Mouse (Mus musculus): ENCODE results near the gene Rpl41.

Rpl41 gene

GRCm38 (mm10) chr10:128548947-128549681 is at the start of gene Rpl41:
Gene Rpl41, minus strand, starts transcription at chr10:128549305.
- peak; percentile 85 to 94 for DNase-seq (ENCODE audit: low spot score in 2 of 2)

- DNase-seq (ENCODE audit: low spot score in 2 of 2): no peak
Observed at GRCm38 (mm10) chr10:128598476-128598875, 49.4 kb upstream of the Rpl41 start.

DNA sequence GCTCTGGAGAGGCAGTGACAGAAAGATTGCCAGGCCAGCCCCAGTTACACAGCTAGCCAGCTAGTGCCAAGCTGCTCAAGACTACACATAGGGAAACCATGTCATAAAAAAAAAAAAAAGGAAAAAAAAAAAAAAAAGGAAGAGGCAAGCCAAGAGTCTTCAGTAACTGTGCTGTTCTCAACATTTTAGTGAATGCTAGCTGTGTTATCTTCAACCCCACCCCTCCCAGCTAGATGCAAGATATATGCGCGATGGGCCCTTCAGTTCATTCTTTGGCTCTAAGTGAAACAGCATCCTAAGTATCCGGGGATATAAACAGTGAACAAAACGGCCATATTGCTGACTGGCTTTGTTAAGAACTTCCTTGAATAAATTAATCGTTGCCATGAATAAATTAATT is 43.7 kb upstream of the Rpl41 start:
- no peak for DNase-seq (ENCODE audit: low spot score in 2 of 2)

DNA sequence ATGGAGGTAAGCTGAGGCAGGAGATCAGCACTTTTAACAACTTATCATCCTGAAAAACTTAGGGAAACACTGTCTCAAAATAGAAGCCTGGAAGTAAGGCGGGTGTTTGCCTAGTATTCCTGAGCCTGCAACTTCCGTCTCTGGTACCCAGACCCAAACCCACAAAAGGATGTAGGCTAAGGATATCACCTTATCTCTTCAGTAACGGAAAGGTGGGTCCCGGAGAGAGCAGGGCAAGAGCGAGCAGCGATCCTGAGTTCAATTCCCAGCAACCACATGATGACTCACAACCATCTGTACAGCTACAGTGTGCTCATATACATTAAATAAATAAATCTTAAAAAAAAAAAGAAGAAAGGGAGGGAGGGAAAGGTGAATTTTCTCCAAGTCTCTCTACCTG is 42.3 kb upstream of the Rpl41 start:
- DNase-seq (ENCODE audit: low spot score in 2 of 2): no peak

GRCm38 (mm10) chr10:128590193-128590690 is 41.1 kb upstream of the Rpl41 start:
- DNase-seq (ENCODE audit: low spot score in 2 of 2): peak; percentile 48 to 63

- peak; percentile 72 to 75 for DNase-seq (ENCODE audit: low spot score in 2 of 2)
Observed at GRCm38 (mm10) chr10:128589464-128590192, 40.5 kb upstream of the Rpl41 start, which contains the start of gene Erbb3. Gene Erbb3, minus strand, starts transcription at chr10:128589652.

GRCm38 (mm10) chr10:128588775-128589463 is 39.8 kb upstream of the Rpl41 start:
- peak in 1 of 2 experiments; percentile 50 for DNase-seq (ENCODE audit: low spot score in 2 of 2)

- DNase-seq (ENCODE audit: low spot score in 2 of 2): no peak
Observed at GRCm38 (mm10) chr10:128588136-128588535, 39.0 kb upstream of the Rpl41 start.

GRCm38 (mm10) chr10:128587697-128588096 is 38.6 kb upstream of the Rpl41 start:
- no peak for DNase-seq (ENCODE audit: low spot score in 2 of 2)

DNA sequence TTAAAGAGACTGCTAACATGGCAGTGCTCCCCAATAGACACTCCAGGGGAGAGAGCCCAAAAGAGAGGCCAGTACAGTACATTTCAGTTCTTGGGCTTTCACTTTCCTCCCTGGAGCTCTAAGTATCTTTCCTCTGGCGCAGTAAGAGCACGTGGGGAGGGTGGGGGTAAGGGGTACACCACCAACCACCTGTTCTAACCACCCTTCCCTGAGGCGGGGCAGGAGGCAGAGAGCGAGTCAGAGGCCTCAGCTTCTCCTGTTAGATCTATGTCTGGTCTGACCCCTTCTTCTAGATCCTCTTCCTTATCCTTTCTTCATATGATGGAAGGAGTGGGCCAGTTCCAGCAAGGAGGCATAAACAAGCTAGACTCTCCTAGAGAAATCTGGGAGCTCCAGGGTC is 38.0 kb upstream of the Rpl41 start:
- DNase-seq (ENCODE audit: low spot score in 2 of 2): no peak

DNA sequence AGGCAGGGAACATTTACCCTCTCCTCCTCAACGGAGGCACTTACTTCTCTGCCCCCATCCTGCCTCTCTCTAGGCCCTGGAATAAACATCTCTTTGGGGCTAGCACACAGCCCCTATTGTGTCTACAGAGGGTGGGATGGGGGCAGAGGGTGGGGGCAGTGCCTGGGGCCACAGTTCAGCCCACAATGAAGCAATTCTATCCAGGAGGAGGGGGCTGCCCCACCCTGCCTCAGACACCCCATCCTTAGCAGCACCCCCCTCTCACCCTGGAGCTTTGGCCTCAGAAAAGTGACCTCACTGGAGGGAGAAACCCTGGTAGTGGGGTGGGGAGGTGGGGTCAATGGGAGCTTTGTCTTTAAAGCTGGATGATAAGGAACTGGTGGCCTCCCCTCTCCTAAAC is 37.4 kb upstream of the Rpl41 start:
- no peak for DNase-seq (ENCODE audit: low spot score in 2 of 2)

GRCm38 (mm10) chr10:128584386-128584785 is 35.3 kb upstream of the Rpl41 start:
- DNase-seq (ENCODE audit: low spot score in 2 of 2): peak; percentile 72 to 73

GRCm38 (mm10) chr10:128583644-128584043 is 34.5 kb upstream of the Rpl41 start:
- DNase-seq (ENCODE audit: low spot score in 2 of 2): peak; percentile 35 to 61

GRCm38 (mm10) chr10:128579731-128580130 is 30.6 kb upstream of the Rpl41 start:
- DNase-seq (ENCODE audit: low spot score in 2 of 2): no peak

DNA sequence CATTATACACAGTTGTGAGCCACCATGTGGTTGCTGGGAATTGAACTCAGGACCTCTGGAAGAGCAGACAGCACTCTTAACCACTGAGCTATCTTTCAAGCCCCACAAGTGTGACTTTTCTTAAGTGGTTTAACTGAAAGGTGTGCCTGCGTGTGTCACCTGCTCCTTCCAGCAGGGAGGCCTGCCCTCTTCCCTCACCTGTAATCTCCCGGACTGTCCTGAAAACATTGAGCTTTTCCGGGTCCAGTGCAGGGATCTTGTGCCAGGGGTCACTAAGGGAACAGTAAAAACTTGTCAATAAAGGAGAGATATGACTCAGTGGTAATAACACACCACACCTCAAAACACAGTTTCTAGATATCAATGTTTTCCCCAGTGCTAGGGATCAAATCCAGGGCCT is 30.2 kb upstream of the Rpl41 start:
- DNase-seq (ENCODE audit: low spot score in 2 of 2): no peak

GRCm38 (mm10) chr10:128578330-128578729 is 29.2 kb upstream of the Rpl41 start:
- no peak for DNase-seq (ENCODE audit: low spot score in 2 of 2)

DNA sequence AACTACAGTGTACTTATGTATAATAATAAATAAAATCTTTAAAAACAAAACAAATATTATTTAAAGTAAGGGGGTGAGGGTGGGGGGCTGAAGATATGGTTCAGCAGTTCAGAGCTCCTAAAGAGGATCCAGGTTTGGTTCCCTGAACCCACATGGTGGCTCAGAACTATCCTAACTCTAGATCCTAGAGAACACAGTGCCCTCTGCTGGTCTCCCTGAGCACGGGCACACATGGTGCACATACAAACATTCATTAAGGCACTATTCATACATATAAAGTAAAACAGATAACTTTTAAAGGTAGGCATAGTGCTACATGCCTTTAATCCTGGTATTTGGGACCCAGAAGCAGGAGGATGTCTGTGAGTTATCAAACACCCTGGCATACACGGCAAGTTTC is 26.0 kb upstream of the Rpl41 start:
- no peak for DNase-seq (ENCODE audit: low spot score in 2 of 2)

GRCm38 (mm10) chr10:128565788-128566531 is 16.9 kb upstream of the Rpl41 start, which contains the start of gene Pa2g4:
Gene Pa2g4, minus strand, starts transcription at chr10:128565987.
- peak; percentile 96 to 99 for DNase-seq (ENCODE audit: low spot score in 2 of 2)

DNA sequence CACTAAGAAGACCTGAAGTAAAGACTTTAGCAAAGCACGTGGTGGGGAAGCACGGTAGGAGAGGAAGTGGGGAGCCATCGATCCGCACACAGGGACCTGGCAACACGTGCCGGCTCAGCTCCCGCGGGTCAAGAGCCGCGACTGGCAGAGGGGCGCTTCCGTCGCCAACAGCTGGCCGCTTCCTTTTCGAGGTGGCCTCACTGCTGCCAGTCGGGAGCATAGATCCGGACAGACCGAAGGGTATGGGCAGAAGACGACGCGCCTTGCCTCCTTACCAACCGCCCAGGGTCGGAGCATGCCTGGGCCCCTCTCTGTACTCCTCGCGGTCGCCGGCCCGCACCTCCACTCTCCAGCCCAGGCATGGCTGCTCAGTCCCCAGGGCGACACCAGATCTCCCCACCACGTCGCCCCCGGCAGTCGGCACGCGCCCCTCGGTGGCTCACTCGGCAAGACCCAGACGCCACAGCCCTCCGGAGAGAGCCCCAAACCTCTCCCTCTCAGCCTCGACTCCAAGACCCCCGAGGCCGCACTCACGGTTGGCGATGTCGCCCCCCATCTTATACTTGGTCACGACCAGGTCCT is 16.2 kb upstream of the Rpl41 start:
- DNase-seq (ENCODE audit: low spot score in 2 of 2): peak; percentile 25 to 29

DNA sequence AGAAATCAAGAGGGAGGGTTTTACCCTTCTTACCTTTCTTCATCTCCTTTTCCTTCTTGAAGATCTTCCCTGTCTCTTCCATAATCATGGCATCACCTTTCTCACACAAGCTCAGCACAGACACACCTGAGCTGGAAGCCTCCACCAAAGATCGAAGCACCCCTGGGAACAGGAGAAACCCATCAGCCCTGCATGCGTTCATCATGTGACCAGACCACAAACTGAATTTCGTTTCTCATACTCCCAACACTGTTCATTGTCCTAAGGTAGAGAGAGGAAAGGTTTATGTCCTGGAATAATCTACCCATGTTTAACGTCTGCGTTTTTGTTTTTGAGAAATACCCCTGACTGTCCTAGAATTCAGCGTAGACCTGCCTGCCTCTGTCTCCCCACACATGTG is 14.4 kb upstream of the Rpl41 start:
- no peak for DNase-seq (ENCODE audit: low spot score in 2 of 2)

DNA sequence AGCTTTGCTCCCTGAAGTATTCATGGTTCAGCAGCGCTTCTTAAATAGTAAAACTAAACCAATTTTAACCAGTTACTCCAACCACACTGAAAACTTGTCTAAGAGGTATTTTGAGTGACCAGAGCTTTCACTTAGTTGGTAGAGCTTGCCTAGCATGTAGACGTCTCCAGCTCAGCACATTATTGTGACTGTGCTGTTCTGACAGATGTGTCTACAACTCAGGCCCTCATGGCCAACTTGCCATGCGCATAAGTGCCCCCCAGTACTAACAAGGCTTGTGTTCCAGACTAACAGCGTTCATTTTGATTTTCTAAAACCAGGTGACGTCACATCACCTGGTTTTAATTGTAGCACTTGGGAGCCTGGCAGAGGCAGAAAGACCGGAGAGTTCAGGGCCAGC is 7.9 kb upstream of the Rpl41 start:
- no peak for DNase-seq (ENCODE audit: low spot score in 2 of 2)
